Mouse (Mus musculus): Measurements from ENCODE around the gene Mccc2. TPM values are rescaled to one million over a fixed set of nuclear protein-coding genes. Genes with fewer than 3 reads are reported as not detected.

Gene Mccc2
- polyA plus RNA-seq, 1 experiment from 2014 or later = 46.9 TPM

- Histone ChIP-seq H3K4me1 (ENCODE audit: insufficient read depth) (no peaks in the 10 kb centered on the region), H3K4me2 (no peak overlapping the region), H3K4me3 (ENCODE audit: low read depth, low read length) (no peak overlapping the region), H3K9me3 (ENCODE audit: low read depth, low read length) (no peaks in the 10 kb centered on the region), H3K36me3 (ENCODE audit: insufficient read depth) (no peaks in the 10 kb centered on the region), H3K27ac (ENCODE audit: low read depth) (no peak overlapping the region), H3K9ac (no peak overlapping the region), H3K27me3 (ENCODE audit: insufficient read depth, low read length) (no peaks in the 10 kb centered on the region)
- TF ChIP-seq CTCF (IDR thresholded peaks at IDR 0.05; ENCODE audit: low read depth) = peak; percentile 84
- ATAC-seq (ENCODE audit: insufficient read depth) (peak; percentile 73), DNase-seq (peak; percentile 85)
- 33% methylated on average over 5 of the region's 5 CpGs for WGBS
These were observed 13.6 kb downstream of the Mccc2 start for GRCm38 (mm10) chr13:100001790-100002196.

GRCm38 (mm10) chr13:99999078-99999477 is 16.4 kb downstream of the Mccc2 start:
- ATAC-seq (ENCODE audit: insufficient read depth) = no peak
- 81% methylated on average over 3 of the region's 3 CpGs for WGBS
- no peak for DNase-seq

GRCm38 (mm10) chr13:99998099-99998498 is 17.3 kb downstream of the Mccc2 start:
- H3K4me3 ChIP-seq (ENCODE audit: low read depth, low read length) = no peak overlapping the region
- DNase-seq (peak; percentile 39), ATAC-seq (ENCODE audit: insufficient read depth) (no peak)
- H3K9me3 ChIP-seq (ENCODE audit: low read depth, low read length) = no peaks in the 10 kb centered on the region
- H3K4me2 ChIP-seq = no peak overlapping the region
- no peak overlapping the region for H3K27ac ChIP-seq (ENCODE audit: low read depth)
- 84% methylated on average over 3 of the region's 3 CpGs for WGBS
- TF ChIP-seq CTCF (IDR thresholded peaks at IDR 0.05; ENCODE audit: low read depth) = peak; percentile 25; the same call in 1 of the 2 replicates
- no peaks in the 10 kb centered on the region for H3K27me3 ChIP-seq (ENCODE audit: insufficient read depth, low read length)
- H3K9ac ChIP-seq = no peak overlapping the region
- H3K4me1 ChIP-seq (ENCODE audit: insufficient read depth) = no peaks in the 10 kb centered on the region
- H3K36me3 ChIP-seq (ENCODE audit: insufficient read depth) = no peaks in the 10 kb centered on the region

More at GRCm38 (mm10) chr13:99999078-99999477, 16.4 kb downstream of the Mccc2 start:
- Histone ChIP-seq H3K36me3 (ENCODE audit: insufficient read depth) (no peaks in the 10 kb centered on the region), H3K4me1 (ENCODE audit: insufficient read depth) (no peaks in the 10 kb centered on the region), H3K27me3 (ENCODE audit: insufficient read depth, low read length) (no peaks in the 10 kb centered on the region), H3K4me2 (no peak overlapping the region), H3K27ac (ENCODE audit: low read depth) (no peak overlapping the region), H3K9me3 (ENCODE audit: low read depth, low read length) (no peaks in the 10 kb centered on the region), H3K9ac (no peak overlapping the region), H3K4me3 (ENCODE audit: low read depth, low read length) (no peak overlapping the region)
- no peak for TF ChIP-seq CTCF (IDR thresholded peaks at IDR 0.05; ENCODE audit: low read depth)

GRCm38 (mm10) chr13:99989592-99989991 is 25.8 kb downstream of the Mccc2 start:
- peaks cover 32% of the 10 kb centered on the region; the same call in 1 of the 2 replicates for H3K36me3 ChIP-seq (ENCODE audit: insufficient read depth)
- no peaks in the 10 kb centered on the region for H3K4me1 ChIP-seq (ENCODE audit: insufficient read depth)
- DNase-seq (peak; percentile 3), ATAC-seq (ENCODE audit: insufficient read depth) (no peak)
- no peak overlapping the region for H3K27ac ChIP-seq (ENCODE audit: low read depth)
- TF ChIP-seq CTCF (IDR thresholded peaks at IDR 0.05; ENCODE audit: low read depth) = no peak
- no peak overlapping the region for H3K9ac ChIP-seq
- no peaks in the 10 kb centered on the region for H3K9me3 ChIP-seq (ENCODE audit: low read depth, low read length)
- WGBS = 78% methylated on average over 4 of the region's 4 CpGs
- H3K4me3 ChIP-seq (ENCODE audit: low read depth, low read length) = no peak overlapping the region
- no peak overlapping the region for H3K4me2 ChIP-seq
- no peaks in the 10 kb centered on the region for H3K27me3 ChIP-seq (ENCODE audit: insufficient read depth, low read length)

GRCm38 (mm10) chr13:99983320-99983719 is 32.1 kb downstream of the Mccc2 start:
- DNase-seq = no peak

GRCm38 (mm10) chr13:99979406-99979805 is 36.0 kb downstream of the Mccc2 start:
- DNase-seq = no peak
- 44% methylated on average over 2 of the region's 2 CpGs for WGBS

More at GRCm38 (mm10) chr13:99983320-99983719, 32.1 kb downstream of the Mccc2 start:
- no peak overlapping the region for H3K4me2 ChIP-seq
- no peak for ATAC-seq (ENCODE audit: insufficient read depth)
- no peak for TF ChIP-seq CTCF (IDR thresholded peaks at IDR 0.05; ENCODE audit: low read depth)
- H3K4me3 ChIP-seq (ENCODE audit: low read depth, low read length) = no peak overlapping the region
- 0 out of 2 replicates have a peak, but pooled peaks cover 22% of the 10 kb centered on the region for H3K36me3 ChIP-seq (ENCODE audit: insufficient read depth)
- no peak overlapping the region for H3K27ac ChIP-seq (ENCODE audit: low read depth)
- H3K4me1 ChIP-seq (ENCODE audit: insufficient read depth) = no peaks in the 10 kb centered on the region
- H3K9ac ChIP-seq = no peak overlapping the region
- WGBS = 96% methylated on average over 1 of the region's 1 CpGs
- H3K9me3 ChIP-seq (ENCODE audit: low read depth, low read length) = no peaks in the 10 kb centered on the region
- H3K27me3 ChIP-seq (ENCODE audit: insufficient read depth, low read length) = no peaks in the 10 kb centered on the region

GRCm38 (mm10) chr13:99970089-99970488 is 45.4 kb downstream of the Mccc2 start:
- Histone ChIP-seq H3K4me1 (ENCODE audit: insufficient read depth) (no peaks in the 10 kb centered on the region), H3K4me3 (ENCODE audit: low read depth, low read length) (no peak overlapping the region), H3K4me2 (no peak overlapping the region), H3K9ac (no peak overlapping the region), H3K27me3 (ENCODE audit: insufficient read depth, low read length) (no peaks in the 10 kb centered on the region), H3K9me3 (ENCODE audit: low read depth, low read length) (no peaks in the 10 kb centered on the region), H3K36me3 (ENCODE audit: insufficient read depth) (peaks cover 31% of the 10 kb centered on the region), H3K27ac (ENCODE audit: low read depth) (no peak overlapping the region)
- 93% methylated on average over 5 of the region's 5 CpGs for WGBS
- no peak for TF ChIP-seq CTCF (IDR thresholded peaks at IDR 0.05; ENCODE audit: low read depth)
- DNase-seq = no peak
- no peak for ATAC-seq (ENCODE audit: insufficient read depth)

More at GRCm38 (mm10) chr13:99979406-99979805, 36.0 kb downstream of the Mccc2 start:
- no peak overlapping the region for H3K4me2 ChIP-seq
- no peak overlapping the region for H3K27ac ChIP-seq (ENCODE audit: low read depth)
- no peak for ATAC-seq (ENCODE audit: insufficient read depth)
- TF ChIP-seq CTCF (IDR thresholded peaks at IDR 0.05; ENCODE audit: low read depth) = no peak
- no peaks in the 10 kb centered on the region for H3K4me1 ChIP-seq (ENCODE audit: insufficient read depth)
- no peaks in the 10 kb centered on the region for H3K9me3 ChIP-seq (ENCODE audit: low read depth, low read length)
- H3K36me3 ChIP-seq (ENCODE audit: insufficient read depth) = peaks cover 14% of the 10 kb centered on the region; the same call in 1 of the 2 replicates
- H3K4me3 ChIP-seq (ENCODE audit: low read depth, low read length) = no peak overlapping the region
- no peak overlapping the region for H3K9ac ChIP-seq
- H3K27me3 ChIP-seq (ENCODE audit: insufficient read depth, low read length) = no peaks in the 10 kb centered on the region

All from lung, embryonic 14.5 days (tissue).